Mouse (Mus musculus): ENCODE results near the gene Tmem131. TPM values are rescaled to one million over a fixed set of nuclear protein-coding genes. Genes with fewer than 3 reads are reported as not detected.
"Not testable (repeated sequence)": the region's sequence is repeated elsewhere in the genome, so short reads cannot be mapped to it uniquely, and the experiment has no call there.

Tmem131 gene
- polyA plus RNA-seq, 1 experiment, result 20.5 TPM

DNA sequence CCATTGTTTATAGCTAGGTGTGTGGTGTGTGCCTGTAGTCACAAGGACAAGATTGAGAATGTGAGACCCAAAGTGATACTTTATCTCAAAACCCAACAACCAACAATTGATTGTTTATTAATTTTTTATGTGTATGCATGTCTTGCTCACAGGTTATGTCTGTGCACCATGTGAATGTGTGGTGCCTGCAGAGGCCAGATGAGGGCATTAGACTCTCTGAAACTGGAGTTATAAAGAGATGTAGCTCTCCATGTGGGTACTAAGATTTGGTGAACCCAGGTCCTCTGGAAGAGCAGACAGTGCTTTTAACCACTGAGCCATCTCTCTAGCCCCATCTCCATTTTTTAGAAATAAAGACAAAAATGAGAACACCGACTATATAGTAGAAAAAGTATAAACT lies 31.2 kb downstream of the Tmem131 start:
- WGBS, result 91% methylated on average over 1 of the region's 1 CpGs
- Histone ChIP-seq H3K4me1 (ENCODE audit: control insufficient read depth, insufficient read depth, low read length) (peaks cover 7% of the 10 kb centered on the region), H3K4me3 (replicated peaks; ENCODE audit: extremely low read depth, low read depth, low read length) (no peak overlapping the region)
- DNase-seq, result no peak
- TF ChIP-seq CTCF (IDR thresholded peaks at IDR 0.05; ENCODE audit: insufficient read depth, low read length), result no peak
- TF ChIP-seq POLR2A (IDR thresholded peaks at IDR 0.05; ENCODE audit: borderline replicate concordance, extremely low read depth, low read depth, low read length), result no peak

DNA sequence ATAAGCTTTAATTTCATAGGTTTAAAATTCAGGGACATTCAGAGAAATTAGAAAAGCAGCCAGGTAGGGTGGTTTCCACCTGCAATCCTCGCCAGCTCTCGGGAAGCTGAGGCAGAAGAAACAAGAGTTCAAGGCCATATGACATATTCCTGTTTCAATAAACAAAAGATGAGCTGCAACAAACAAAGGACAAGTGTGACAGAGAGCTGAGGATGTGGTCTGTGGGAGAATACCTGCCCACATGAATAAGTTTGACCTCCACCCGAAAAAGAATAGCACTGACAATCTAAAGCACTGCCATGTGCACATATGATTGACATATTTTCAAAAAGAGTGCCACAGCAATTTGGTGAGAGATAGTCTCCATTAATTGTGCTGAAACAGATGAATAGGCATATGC lies 31.9 kb downstream of the Tmem131 start:
- Histone ChIP-seq H3K4me3 (replicated peaks; ENCODE audit: extremely low read depth, low read depth, low read length) (no peak overlapping the region), H3K4me1 (ENCODE audit: control insufficient read depth, insufficient read depth, low read length) (peaks cover 7% of the 10 kb centered on the region)
- no peak for DNase-seq
- whole genome bisulfite sequencing, result 71% methylated on average over 3 of the region's 3 CpGs
- TF ChIP-seq CTCF (IDR thresholded peaks at IDR 0.05; ENCODE audit: insufficient read depth, low read length) (no peak), POLR2A (IDR thresholded peaks at IDR 0.05; ENCODE audit: borderline replicate concordance, extremely low read depth, low read depth, low read length) (no peak)

DNA sequence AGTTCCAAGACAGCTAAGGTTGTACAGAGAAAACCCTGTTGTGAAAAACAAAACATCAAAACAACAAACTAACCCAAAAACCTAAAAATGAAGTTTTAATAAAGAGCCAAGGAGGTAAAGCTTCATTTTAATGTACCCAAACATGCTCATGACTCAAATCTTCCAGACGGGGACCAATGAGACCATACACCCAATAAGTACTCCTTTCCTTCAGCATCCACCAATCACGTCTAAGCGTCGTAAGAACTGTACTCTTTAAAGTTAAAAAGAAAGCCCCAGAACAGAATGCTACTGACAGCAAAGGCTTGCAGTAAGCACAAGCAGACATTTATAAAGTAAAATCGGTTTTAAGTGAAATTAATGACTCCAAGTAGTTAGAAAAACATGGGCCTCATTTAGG lies 33.1 kb downstream of the Tmem131 start:
- TF ChIP-seq POLR2A (IDR thresholded peaks at IDR 0.05; ENCODE audit: borderline replicate concordance, extremely low read depth, low read depth, low read length), result no peak
- TF ChIP-seq CTCF (IDR thresholded peaks at IDR 0.05; ENCODE audit: insufficient read depth, low read length), result no peak
- Histone ChIP-seq H3K4me1 (ENCODE audit: control insufficient read depth, insufficient read depth, low read length) (peaks cover 7% of the 10 kb centered on the region), H3K4me3 (replicated peaks; ENCODE audit: extremely low read depth, low read depth, low read length) (no peak overlapping the region)
- WGBS, result 83% methylated on average over 5 of the region's 5 CpGs
- no peak for DNase-seq

DNA sequence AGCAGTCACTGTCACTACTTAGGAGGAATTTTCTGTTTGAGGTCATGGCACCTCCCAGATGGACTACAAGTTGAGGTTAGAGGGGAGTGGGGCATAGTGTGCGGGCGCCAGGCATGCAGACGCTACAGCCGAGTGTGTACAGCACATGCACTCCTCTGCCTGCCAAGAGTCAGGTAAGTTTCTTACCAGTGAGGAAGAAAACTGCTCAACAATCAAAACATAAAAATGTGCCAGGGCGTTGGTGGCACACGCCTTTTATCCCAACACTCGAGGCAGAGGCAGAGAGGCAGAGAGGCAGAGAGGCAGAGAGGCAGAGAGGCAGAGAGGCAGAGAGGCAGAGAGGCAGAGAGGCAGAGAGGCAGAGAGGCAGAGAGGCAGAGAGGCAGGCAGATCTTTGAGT lies 33.5 kb downstream of the Tmem131 start:
- not testable (repeated sequence) for H3K4me3 ChIP-seq (replicated peaks; ENCODE audit: extremely low read depth, low read depth, low read length); DNase-seq
- WGBS, result 70% methylated on average over 7 of the region's 7 CpGs
- H3K4me1 ChIP-seq (ENCODE audit: control insufficient read depth, insufficient read depth, low read length), result peaks cover 11% of the 10 kb centered on the region

DNA sequence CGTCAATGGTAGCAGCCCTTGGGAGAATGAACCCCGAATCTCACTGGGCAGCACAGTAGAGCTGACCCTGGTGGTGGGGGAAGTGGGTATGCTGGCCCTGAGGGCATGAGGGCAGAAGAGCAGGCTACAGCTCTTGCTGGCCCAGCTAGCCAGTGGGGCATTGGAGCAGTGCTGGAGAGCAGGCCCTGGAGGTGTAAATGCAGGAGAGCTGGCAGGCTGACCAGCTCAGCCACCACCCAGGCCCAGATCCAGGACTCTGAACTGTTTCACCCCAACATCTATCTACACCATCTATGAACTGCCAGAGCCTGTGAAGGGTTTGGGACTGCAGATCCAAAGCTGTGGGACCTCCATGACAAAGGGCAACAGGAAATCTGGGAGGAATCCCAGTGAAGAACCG lies 38.2 kb downstream of the Tmem131 start:
- peaks cover 8% of the 10 kb centered on the region; the same call in 1 of the 2 replicates for H3K4me1 ChIP-seq (ENCODE audit: control insufficient read depth, insufficient read depth, low read length)
- WGBS, result 72% methylated on average over 3 of the region's 3 CpGs
- no peak for TF ChIP-seq POLR2A (IDR thresholded peaks at IDR 0.05; ENCODE audit: borderline replicate concordance, extremely low read depth, low read depth, low read length)
- no peak for TF ChIP-seq CTCF (IDR thresholded peaks at IDR 0.05; ENCODE audit: insufficient read depth, low read length)

DNA sequence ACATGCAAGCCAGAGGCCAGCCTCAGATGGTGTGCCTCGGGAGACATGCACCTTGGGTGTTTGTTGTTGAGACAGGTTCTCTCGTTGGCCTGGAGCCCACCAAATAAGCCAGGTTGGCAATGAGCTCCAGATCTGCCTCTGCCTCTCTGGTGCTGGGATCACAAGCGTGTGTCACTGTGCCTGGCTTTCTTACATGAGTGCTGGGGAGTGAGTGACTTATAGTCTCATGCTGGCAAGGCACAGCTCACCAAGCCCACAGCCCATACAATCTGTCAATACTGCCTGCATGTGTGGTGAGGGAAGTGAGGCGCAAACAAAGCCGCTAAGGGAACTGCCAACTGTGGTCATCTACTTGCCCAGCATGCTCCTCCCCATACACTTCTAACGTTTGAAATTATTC lies 39.0 kb downstream of the Tmem131 start:
- no peak for DNase-seq
- 39% methylated on average over 6 of the region's 6 CpGs for WGBS
- TF ChIP-seq POLR2A (IDR thresholded peaks at IDR 0.05; ENCODE audit: borderline replicate concordance, extremely low read depth, low read depth, low read length) (no peak), CTCF (IDR thresholded peaks at IDR 0.05; ENCODE audit: insufficient read depth, low read length) (no peak)
- peaks cover 8% of the 10 kb centered on the region; the same call in 1 of the 2 replicates for H3K4me1 ChIP-seq (ENCODE audit: control insufficient read depth, insufficient read depth, low read length)
- H3K4me3 ChIP-seq (replicated peaks; ENCODE audit: extremely low read depth, low read depth, low read length), result no peak overlapping the region

More for the DNA sequence above, 38.2 kb downstream of the Tmem131 start:
- no peak for DNase-seq
- H3K4me3 ChIP-seq (replicated peaks; ENCODE audit: extremely low read depth, low read depth, low read length), result no peak overlapping the region

DNA sequence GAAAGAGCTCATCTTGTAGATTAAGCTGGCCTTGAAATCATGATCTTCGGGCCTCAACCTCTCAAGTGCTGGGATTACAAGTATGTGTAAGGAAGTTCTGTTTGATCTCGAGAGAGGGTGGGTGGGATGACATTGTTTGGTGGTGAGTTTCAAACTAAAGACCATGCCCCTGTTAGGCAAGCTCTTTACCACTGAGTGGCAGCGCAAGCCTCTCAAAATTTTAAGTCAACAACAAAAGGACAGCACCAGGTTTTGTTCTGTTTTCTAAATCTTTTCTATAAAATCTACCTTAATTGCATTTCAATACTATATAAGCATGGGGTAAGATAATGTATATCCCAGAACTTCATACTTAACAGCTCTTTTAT lies 39.4 kb downstream of the Tmem131 start:
- WGBS, result 39% methylated on average over 3 of the region's 3 CpGs
- no peak for DNase-seq
- no peak overlapping the region for H3K4me3 ChIP-seq (replicated peaks; ENCODE audit: extremely low read depth, low read depth, low read length)
- no peak for TF ChIP-seq POLR2A (IDR thresholded peaks at IDR 0.05; ENCODE audit: borderline replicate concordance, extremely low read depth, low read depth, low read length)
- TF ChIP-seq CTCF (IDR thresholded peaks at IDR 0.05; ENCODE audit: insufficient read depth, low read length), result 0 out of 2 replicates have a peak, but pooled peaks have one; percentile 5
- H3K4me1 ChIP-seq (ENCODE audit: control insufficient read depth, insufficient read depth, low read length), result peaks cover 8% of the 10 kb centered on the region; the same call in 1 of the 2 replicates

DNA sequence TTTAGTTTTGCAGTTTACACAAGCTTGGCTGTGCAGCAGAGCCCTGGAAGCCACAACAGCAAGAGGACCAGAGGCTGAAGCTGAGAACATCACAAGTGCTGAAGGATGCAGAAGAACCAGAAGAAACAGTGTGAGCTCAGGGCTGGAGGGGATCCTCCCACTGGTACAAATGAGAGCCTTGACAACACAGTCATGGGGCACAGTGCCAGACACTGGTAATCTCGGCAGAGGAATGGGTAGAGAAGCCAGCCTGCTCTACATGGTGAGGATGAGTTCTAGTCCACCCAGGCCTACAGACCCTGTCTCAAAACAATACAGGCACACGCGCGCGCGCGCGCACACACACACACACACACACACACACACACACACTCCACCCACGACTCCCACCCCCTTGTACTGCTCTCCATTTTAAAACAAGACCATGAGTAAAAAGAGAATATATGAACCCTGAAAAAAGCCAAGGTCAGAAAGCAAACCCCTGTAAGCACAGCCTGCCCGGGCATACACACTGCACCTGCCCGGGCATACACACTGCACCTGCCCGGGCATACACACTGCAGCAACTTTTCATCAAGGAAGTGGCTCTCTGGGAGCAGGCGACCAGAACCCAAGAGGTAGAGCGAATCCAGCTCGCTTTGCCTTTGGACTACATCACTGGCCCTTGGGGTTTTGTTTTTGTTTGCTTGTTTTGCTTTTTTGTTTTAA lies 39.9 kb downstream of the Tmem131 start:
- Histone ChIP-seq H3K4me3 (replicated peaks; ENCODE audit: extremely low read depth, low read depth, low read length) (no peak overlapping the region), H3K4me1 (ENCODE audit: control insufficient read depth, insufficient read depth, low read length) (peaks cover 8% of the 10 kb centered on the region; the same call in 1 of the 2 replicates)
- no peak for DNase-seq
- no peak for TF ChIP-seq POLR2A (IDR thresholded peaks at IDR 0.05; ENCODE audit: borderline replicate concordance, extremely low read depth, low read depth, low read length)
- no peak for TF ChIP-seq CTCF (IDR thresholded peaks at IDR 0.05; ENCODE audit: insufficient read depth, low read length)
- 75% methylated on average over 15 of the region's 15 CpGs for WGBS

DNA sequence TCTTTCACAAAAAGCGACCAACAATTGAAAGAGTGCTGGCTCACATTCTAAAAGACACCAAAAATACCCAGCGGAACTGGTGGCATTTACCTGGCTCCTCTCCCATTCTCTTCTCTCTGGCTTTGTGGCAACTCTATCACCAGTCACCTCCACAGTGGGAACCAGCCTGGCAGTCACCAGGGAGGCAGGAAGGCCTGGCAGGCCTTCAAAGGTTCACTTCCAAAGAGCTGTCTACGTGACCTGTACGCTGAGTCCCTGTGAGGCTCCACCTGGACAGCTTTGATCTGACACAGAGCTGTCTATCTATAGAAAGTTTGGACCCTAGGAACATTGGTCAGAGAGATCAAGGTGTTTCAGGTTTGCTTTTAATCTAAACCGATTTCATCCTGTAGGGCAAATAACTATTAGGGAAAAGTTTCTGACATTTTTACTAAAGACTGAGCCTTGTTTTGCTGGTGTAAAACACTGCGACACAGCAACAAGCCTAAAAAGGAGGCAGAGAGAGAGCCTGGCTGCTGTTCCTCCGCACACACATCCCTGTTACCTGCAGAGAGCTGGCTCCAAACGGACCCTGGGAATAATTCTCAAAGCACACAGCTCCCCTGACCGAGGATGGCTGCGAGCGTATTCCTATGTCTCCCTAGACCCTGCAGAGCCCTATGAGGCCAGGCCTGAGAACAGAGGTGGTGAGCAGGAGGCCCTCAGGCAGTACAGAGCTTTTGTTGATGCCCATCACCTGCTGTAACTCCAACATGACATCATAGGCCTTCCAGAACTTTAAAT lies 40.7 kb downstream of the Tmem131 start:
- no peak for TF ChIP-seq POLR2A (IDR thresholded peaks at IDR 0.05; ENCODE audit: borderline replicate concordance, extremely low read depth, low read depth, low read length)
- no peak for TF ChIP-seq CTCF (IDR thresholded peaks at IDR 0.05; ENCODE audit: insufficient read depth, low read length)
- DNase-seq, result no peak
- WGBS, result 82% methylated on average over 11 of the region's 11 CpGs

DNA sequence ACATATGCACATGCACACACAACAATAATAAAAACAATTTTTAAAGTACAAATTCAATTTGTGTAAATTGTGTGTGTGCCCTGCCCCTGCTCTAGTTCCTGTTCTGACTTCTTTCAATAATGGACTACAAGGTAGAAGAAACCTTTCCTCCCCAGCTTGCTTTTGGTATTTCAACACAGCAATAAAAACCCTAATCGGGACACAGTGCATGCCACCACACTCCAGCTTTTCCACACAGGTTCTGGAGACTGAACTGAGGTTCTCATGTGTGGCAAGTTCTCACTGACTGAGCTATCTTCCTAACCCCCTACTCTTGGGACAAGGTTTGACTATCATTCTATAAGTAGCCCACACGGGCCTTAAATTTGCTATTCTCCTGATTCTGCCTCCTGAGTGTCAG lies 43.8 kb downstream of the Tmem131 start:
- 83% methylated on average over 2 of the region's 2 CpGs for WGBS
- Histone ChIP-seq H3K4me1 (ENCODE audit: control insufficient read depth, insufficient read depth, low read length) (peaks cover 5% of the 10 kb centered on the region; the same call in 1 of the 2 replicates), H3K4me3 (replicated peaks; ENCODE audit: extremely low read depth, low read depth, low read length) (no peak overlapping the region)
- no peak for DNase-seq
- TF ChIP-seq POLR2A (IDR thresholded peaks at IDR 0.05; ENCODE audit: borderline replicate concordance, extremely low read depth, low read depth, low read length) (no peak), CTCF (IDR thresholded peaks at IDR 0.05; ENCODE audit: insufficient read depth, low read length) (no peak)

More for the DNA sequence above, 40.7 kb downstream of the Tmem131 start:
- H3K4me1 ChIP-seq (ENCODE audit: control insufficient read depth, insufficient read depth, low read length), result peaks cover 8% of the 10 kb centered on the region; the same call in 1 of the 2 replicates
- H3K4me3 ChIP-seq (replicated peaks; ENCODE audit: extremely low read depth, low read depth, low read length), result no peak overlapping the region
